Mouse (Mus musculus) midbrain, postnatal 0 days (tissue): Measurements from ENCODE around the gene Slc4a5. TPM values are rescaled to one million over a fixed set of nuclear protein-coding genes. Genes with fewer than 3 reads are reported as not detected.

Experiments
- ATAC-seq: fragments of 200-750 bp; cut with Nextera tagmentation; 2 replicates; pipeline ENCODE4 v1.8.0; 2017; ENCODE audit warnings: moderate number of reproducible peaks, mild to moderate bottlenecking, moderate TSS enrichment, moderate library complexity; ENCODE audit not compliant: low FRiP score
- DNase-seq: peaks from one replicate; pipeline ENCODE4 v3.0.0-alpha.2; 2015; ENCODE audit warnings: low spot score
- H3K27ac ChIP-seq: fragments of 300-500 bp; sonication (generic); 2 replicates; pipeline ENCODE4 v1.5.1; 2014; ENCODE audit warnings: low read depth, mild to moderate bottlenecking, low read length, mixed read lengths
- H3K27me3 ChIP-seq: fragments of 300-500 bp; sonication (generic); 2 replicates; pipeline ENCODE4 v1.6.1; 2014; ENCODE audit warnings: low read length, control low read depth, mixed read lengths; ENCODE audit not compliant: insufficient read depth
- H3K36me3 ChIP-seq: fragments of 300-500 bp; sonication (generic); 2 replicates; pipeline ENCODE4 v1.6.1; 2014; ENCODE audit warnings: low read length, control low read depth, mixed read lengths; ENCODE audit not compliant: insufficient read depth
- H3K4me1 ChIP-seq: fragments of 300-500 bp; sonication (generic); 2 replicates; pipeline ENCODE4 v1.6.1; 2014; ENCODE audit warnings: mild to moderate bottlenecking, control low read depth, antibody characterized with exemption, low read length, mixed read lengths; ENCODE audit not compliant: insufficient read depth
- H3K4me2 ChIP-seq: fragments of 300-500 bp; sonication (generic); 2 replicates; pipeline ENCODE4 v1.6.1; 2014; ENCODE audit warnings: low read depth, mild to moderate bottlenecking, low read length, mixed read lengths; ENCODE audit not compliant: poor library complexity, severe bottlenecking
- H3K4me3 ChIP-seq: fragments of 300-500 bp; sonication (generic); 2 replicates; pipeline ENCODE4 v1.5.1; 2014; ENCODE audit warnings: low read depth, mild to moderate bottlenecking, low read length, moderate library complexity
- H3K9ac ChIP-seq: fragments of 300-500 bp; sonication (generic); replicated peaks from 2 replicates; pipeline ENCODE4 v1.6.1; 2014; ENCODE audit warnings: mild to moderate bottlenecking, low read length, moderate library complexity, mixed read lengths; ENCODE audit not compliant: poor library complexity, severe bottlenecking
- H3K9me3 ChIP-seq: fragments of 300-500 bp; sonication (generic); 2 replicates; pipeline ENCODE4 v1.6.1; 2016; ENCODE audit warnings: low read length, control low read depth
- CTCF ChIP-seq: IDR thresholded peaks from 2 replicates; pipeline ENCODE4 v1.5.1; 2016; ENCODE audit warnings: antibody characterized with exemption, mild to moderate bottlenecking
- WGBS: fragments of 180-500 bp; shearing (Covaris S2); extraction: QIAGEN DNeasy Blood & Tissue Kit; methylation state at CpG from one replicate; pipeline ENCODE4 v1.1.7; 2014; 5-methylcytosine and 5-hydroxymethylcytosine counted together
- polyA plus RNA-seq: library from polyadenylated mRNA; unstranded; fragments of >200 nt; fragmentation: Nextera tagmentation; extraction: Ambion mirVana; gene quantifications from 2 replicates; pipeline ENCODE4 v1.2.1, GENCODE M21; 2015
- total RNA-seq: library from RNA; depleted of rRNA; stranded (reverse); fragments of >200 nt; gene quantifications from 2 replicates; pipeline ENCODE4 v1.2.3, GENCODE M21; 2014

Slc4a5 gene
- total and polyA plus RNA-seq, 2 experiments from 2014 or later = 0.25 to 3.3 TPM

GRCm38 (mm10) chr6:83237123-83237522 is 17.5 kb downstream of the Slc4a5 start:
- peaks cover 3% of the 10 kb centered on the region; the same call in 1 of the 2 replicates for H3K27me3 ChIP-seq
- no peaks in the 10 kb centered on the region for H3K36me3 ChIP-seq
- H3K9me3 ChIP-seq = no peaks in the 10 kb centered on the region
- H3K9ac ChIP-seq = no peak overlapping the region
- WGBS = 3% methylated on average over 8 of the region's 9 CpGs
- no peak overlapping the region for H3K4me3 ChIP-seq
- DNase-seq = no peak
- peak overlapping the region; percentile 24; the same call in 1 of the 2 replicates for H3K4me2 ChIP-seq
- no peak overlapping the region for H3K27ac ChIP-seq
- no peak for ATAC-seq
- H3K4me1 ChIP-seq = no peaks in the 10 kb centered on the region
- no peak for TF ChIP-seq CTCF

DNA sequence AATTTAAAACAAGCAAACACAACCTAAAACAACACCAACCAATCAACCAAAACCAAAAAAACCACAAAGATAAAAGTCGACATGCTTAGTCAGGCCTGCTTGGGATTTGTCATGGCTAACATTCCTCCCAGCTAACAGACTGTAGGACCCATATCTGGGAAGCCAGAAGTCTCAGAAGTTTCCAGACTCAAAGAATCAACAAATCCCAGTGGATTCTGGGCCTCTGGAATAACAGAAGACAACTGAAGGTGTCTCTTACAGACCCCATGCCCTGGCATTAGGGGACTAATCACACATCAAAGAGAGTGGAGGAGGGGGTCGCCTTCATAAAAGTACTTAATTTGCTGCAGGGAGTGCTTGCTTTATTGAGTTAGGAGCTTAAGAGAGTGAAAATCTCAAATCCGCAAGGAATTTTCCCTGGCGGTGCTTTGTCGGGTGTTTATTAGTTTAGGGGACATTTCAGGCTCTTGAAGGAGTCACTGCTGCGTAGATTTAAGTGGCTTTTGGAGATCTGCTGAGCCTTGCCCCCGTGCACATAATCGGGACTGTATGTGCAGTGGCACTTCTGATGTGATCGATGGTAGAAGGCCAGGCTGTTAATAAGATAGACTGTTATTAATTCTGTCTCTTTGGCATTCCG is 24.9 kb downstream of the Slc4a5 start:
- 20% methylated on average over 10 of the region's 10 CpGs for WGBS
- TF ChIP-seq CTCF = no peak
- Histone ChIP-seq H3K9ac (no peak overlapping the region), H3K4me2 (no peak overlapping the region), H3K27ac (no peak overlapping the region), H3K36me3 (no peaks in the 10 kb centered on the region), H3K27me3 (no peaks in the 10 kb centered on the region), H3K4me1 (no peaks in the 10 kb centered on the region), H3K4me3 (no peak overlapping the region), H3K9me3 (no peaks in the 10 kb centered on the region)
- ATAC-seq (no peak), DNase-seq (no peak)

- peak; percentile 16 for DNase-seq
- 73% methylated on average over 6 of the region's 6 CpGs for WGBS
- H3K36me3 ChIP-seq = no peaks in the 10 kb centered on the region
- no peak overlapping the region for H3K9ac ChIP-seq
- H3K27me3 ChIP-seq = no peaks in the 10 kb centered on the region
- no peak for ATAC-seq
- no peaks in the 10 kb centered on the region for H3K9me3 ChIP-seq
- H3K4me3 ChIP-seq = no peak overlapping the region
- no peak overlapping the region for H3K27ac ChIP-seq
- H3K4me1 ChIP-seq = no peaks in the 10 kb centered on the region
- no peak overlapping the region for H3K4me2 ChIP-seq
- no peak for TF ChIP-seq CTCF
Measured at GRCm38 (mm10) chr6:83245134-83245533, 25.5 kb downstream of the Slc4a5 start.

- Histone ChIP-seq H3K4me3 (no peak overlapping the region), H3K27me3 (no peaks in the 10 kb centered on the region), H3K9ac (no peak overlapping the region), H3K9me3 (no peaks in the 10 kb centered on the region), H3K4me2 (no peak overlapping the region), H3K27ac (no peak overlapping the region), H3K4me1 (no peaks in the 10 kb centered on the region), H3K36me3 (no peaks in the 10 kb centered on the region)
- no peak for DNase-seq
- no peak for TF ChIP-seq CTCF
- ATAC-seq = no peak
- WGBS = 100% methylated on average over 1 of the region's 1 CpGs
Measured at GRCm38 (mm10) chr6:83245997-83246396, 26.4 kb downstream of the Slc4a5 start.

- no peak overlapping the region for H3K4me2 ChIP-seq
- WGBS = 95% methylated on average over 4 of the region's 4 CpGs
- H3K4me1 ChIP-seq = no peaks in the 10 kb centered on the region
- DNase-seq (no peak), ATAC-seq (no peak)
- H3K9ac ChIP-seq = no peak overlapping the region
- TF ChIP-seq CTCF = no peak
- H3K9me3 ChIP-seq = no peaks in the 10 kb centered on the region
- no peak overlapping the region for H3K27ac ChIP-seq
- H3K4me3 ChIP-seq = no peak overlapping the region
- H3K36me3 ChIP-seq = no peaks in the 10 kb centered on the region
- no peaks in the 10 kb centered on the region for H3K27me3 ChIP-seq
Measured at GRCm38 (mm10) chr6:83246750-83247149, 27.1 kb downstream of the Slc4a5 start.

GRCm38 (mm10) chr6:83247153-83247552 is 27.5 kb downstream of the Slc4a5 start:
- Histone ChIP-seq H3K4me2 (no peak overlapping the region), H3K9ac (no peak overlapping the region), H3K36me3 (no peaks in the 10 kb centered on the region), H3K27ac (no peak overlapping the region), H3K4me3 (no peak overlapping the region), H3K4me1 (no peaks in the 10 kb centered on the region), H3K9me3 (no peaks in the 10 kb centered on the region), H3K27me3 (no peaks in the 10 kb centered on the region)
- no peak for ATAC-seq
- WGBS = 93% methylated on average over 2 of the region's 2 CpGs
- DNase-seq = no peak
- TF ChIP-seq CTCF = no peak
